Comparison of ENCODE assay signal across 9 mouse cellular contexts in genomic region chr7:75983029-75983808, GRCm38 (mm10).
DNase-seq lines count a peak whose midpoint lies in the region; ATAC-seq lines count a peak whose summit lies in the region.
"Had no signal": no experiment of that assay in that cellular context is flagged by ENCODE, and none has a peak within 500 bp of the region (broad histone marks: within the 10 kb centered on the region; RNA-seq: fewer than 3 reads in every experiment).

No protein-coding gene starts in this region.

- no peak for DNase-seq in kidney, postnatal 10 days
- peak; percentile 67 for DNase-seq in forebrain, embryonic 10.5 days (ENCODE audit: extremely low spot score, low spot score)
- DNase-seq in layer of hippocampus, postnatal 36 days: peak; percentile 82 to 83
- peak; percentile 9 for DNase-seq in ovary, postnatal 36 days (ENCODE audit: low spot score)
- no peak for DNase-seq in adrenal gland, postnatal 14 days
- no peak for DNase-seq in adrenal gland, adult 2 months

- H3K27me3 ChIP-seq in kidney, embryonic 16.5 days (ENCODE audit: insufficient read depth, low read length): no peaks in the 10 kb centered on the region
- H3K27me3 ChIP-seq in forebrain, embryonic 10.5 days (ENCODE audit: poor library complexity, severe bottlenecking): peaks cover 3% of the 10 kb centered on the region; the same call in 1 of the 2 replicates

- ATAC-seq in kidney, embryonic 16.5 days (ENCODE audit: low FRiP score, low TSS enrichment): peak; percentile 71
- no peak for ATAC-seq in megakaryocyte-erythroid progenitor cell, adult 5-6 weeks (replicated peaks; ENCODE audit: low FRiP score, low TSS enrichment, poor library complexity, severe bottlenecking)

- 4% methylated on average over 21 of the region's 23 CpGs for WGBS in kidney, embryonic 16.5 days
- 10% methylated on average over 22 of the region's 23 CpGs for WGBS in forebrain, embryonic 10.5 days

- H3K4me3 ChIP-seq in kidney, embryonic 16.5 days (ENCODE audit: low read length): no peak overlapping the region; the same call in 1 of the 2 replicates
- H3K4me3 ChIP-seq in forebrain, embryonic 10.5 days: peak overlapping the region; percentile 39
- H3K4me3 ChIP-seq: erythroblast, embryonic 14.5 days had no signal

- peak overlapping the region; percentile 45 for H3K4me2 ChIP-seq in kidney, embryonic 16.5 days (replicated peaks; ENCODE audit: low read depth, low read length)

- peak overlapping the region; percentile 27; the same call in 1 of the 2 replicates for H3K9ac ChIP-seq in kidney, embryonic 16.5 days (replicated peaks; ENCODE audit: low read length)

- no peaks in the 10 kb centered on the region for H3K36me3 ChIP-seq in kidney, embryonic 16.5 days (ENCODE audit: insufficient read depth, low read length)
- H3K36me3 ChIP-seq in forebrain, embryonic 10.5 days (replicated peaks): no peaks in the 10 kb centered on the region

- peaks cover 5% of the 10 kb centered on the region; the same call in 1 of the 2 replicates for H3K4me1 ChIP-seq in kidney, embryonic 16.5 days (ENCODE audit: insufficient read depth, low read length)
- peaks cover 35% of the 10 kb centered on the region for H3K4me1 ChIP-seq in forebrain, embryonic 10.5 days

- H3K9me3 ChIP-seq in kidney, embryonic 16.5 days (ENCODE audit: low read length): no peaks in the 10 kb centered on the region
- H3K9me3 ChIP-seq in forebrain, embryonic 10.5 days: peaks cover 3% of the 10 kb centered on the region; the same call in 1 of the 2 replicates

- H3K27ac ChIP-seq in kidney, embryonic 16.5 days (ENCODE audit: low read length): no peak overlapping the region
- H3K27ac ChIP-seq in forebrain, embryonic 10.5 days: peak overlapping the region; percentile 81

Comparison
In these comparisons a context has a peak if more than half of its experiments do, and no peak if none do; other contexts are left out.
1. DNase-seq: peak in forebrain, embryonic 10.5 days (single experiment), layer of hippocampus, postnatal 36 days (2 of 2) and ovary, postnatal 36 days (single experiment); none in kidney, postnatal 10 days (single experiment), adrenal gland, postnatal 14 days (single experiment) and adrenal gland, adult 2 months (single experiment).